Mouse (Mus musculus) neural tube, embryonic 15.5 days (tissue): ENCODE results near the gene Alppl2. TPM values are rescaled to one million over a fixed set of nuclear protein-coding genes. Genes with fewer than 3 reads are reported as not detected.
A peak's percentile ranks its signal among the peaks of the same experiment; 100 is the strongest.

Experiments used
- ATAC-seq: fragments of 200-750 bp; cut with Nextera tagmentation; 2 replicates; pipeline ENCODE4 v1.8.0; 2017; ENCODE audit warnings: mild to moderate bottlenecking, moderate TSS enrichment, moderate library complexity; ENCODE audit not compliant: low FRiP score
- H3K27ac ChIP-seq: fragments of 300-500 bp; sonication (generic); replicated peaks from 2 replicates; pipeline ENCODE4 v1.5.1; 2015; ENCODE audit warnings: mild to moderate bottlenecking, inconsistent platforms
- H3K27me3 ChIP-seq: fragments of 300-500 bp; sonication (generic); replicated peaks from 2 replicates; pipeline ENCODE4 v1.6.1; 2015; ENCODE audit warnings: inconsistent platforms
- H3K36me3 ChIP-seq: fragments of 300-500 bp; sonication (generic); 2 replicates; pipeline ENCODE4 v1.6.1; 2015; ENCODE audit warnings: inconsistent platforms
- H3K4me1 ChIP-seq: fragments of 300-500 bp; sonication (generic); 2 replicates; pipeline ENCODE4 v1.6.1; 2015; ENCODE audit warnings: inconsistent platforms
- H3K4me2 ChIP-seq: fragments of 300-500 bp; sonication (generic); 2 replicates; pipeline ENCODE4 v1.6.1; 2015; ENCODE audit warnings: inconsistent platforms, mild to moderate bottlenecking, moderate library complexity
- H3K4me3 ChIP-seq: fragments of 300-500 bp; sonication (generic); replicated peaks from 2 replicates; pipeline ENCODE4 v1.5.1; 2015; ENCODE audit warnings: mild to moderate bottlenecking, inconsistent platforms
- H3K9ac ChIP-seq: fragments of 300-500 bp; sonication (generic); replicated peaks from 2 replicates; pipeline ENCODE4 v1.6.1; 2015; ENCODE audit warnings: mild to moderate bottlenecking, inconsistent platforms
- H3K9me3 ChIP-seq: fragments of 300-500 bp; sonication (generic); replicated peaks from 2 replicates; pipeline ENCODE4 v1.6.1; 2016; ENCODE audit warnings: inconsistent platforms
- WGBS: fragments of 180-500 bp; shearing (Covaris S2); methylation state at CpG from one replicate; pipeline ENCODE4 v1.1.7; 2015; ENCODE audit warnings: mixed read lengths; 5-methylcytosine and 5-hydroxymethylcytosine counted together
- polyA plus RNA-seq: library from polyadenylated mRNA; unstranded; fragments of >200 nt; fragmentation: Nextera tagmentation; extraction: Ambion mirVana; gene quantifications from 2 replicates; pipeline ENCODE4 v1.2.1, GENCODE M21; 2015

Gene Alppl2
- polyA plus RNA-seq, 1 experiment from 2014 or later = not detected

- Histone ChIP-seq H3K4me1 (peaks cover 12% of the 10 kb centered on the region), H3K4me3 (no peak overlapping the region), H3K9ac (no peak overlapping the region), H3K36me3 (0 out of 2 replicates have a peak, but pooled peaks cover 13% of the 10 kb centered on the region), H3K27me3 (no peaks in the 10 kb centered on the region), H3K9me3 (no peaks in the 10 kb centered on the region), H3K4me2 (no peak overlapping the region), H3K27ac (0 out of 2 replicates have a peak overlapping the region, but pooled peaks have one; percentile 11)
- ATAC-seq = peak; percentile 55
- WGBS = 27% methylated on average over 3 of the region's 3 CpGs
Measured at GRCm38 (mm10) chr1:87050072-87050471, 39.7 kb downstream of the Alppl2 start.

- Histone ChIP-seq H3K9ac (no peak overlapping the region), H3K4me1 (peaks cover 5% of the 10 kb centered on the region; the same call in 1 of the 2 replicates), H3K36me3 (peaks cover 7% of the 10 kb centered on the region; the same call in 1 of the 2 replicates), H3K4me2 (no peak overlapping the region), H3K27ac (no peak overlapping the region), H3K4me3 (no peak overlapping the region), H3K27me3 (no peaks in the 10 kb centered on the region), H3K9me3 (no peaks in the 10 kb centered on the region)
- 0% methylated on average over 1 of the region's 1 CpGs for WGBS
- ATAC-seq = peak; percentile 85
Measured at GRCm38 (mm10) chr1:87041814-87042438, 47.8 kb downstream of the Alppl2 start.

DNA sequence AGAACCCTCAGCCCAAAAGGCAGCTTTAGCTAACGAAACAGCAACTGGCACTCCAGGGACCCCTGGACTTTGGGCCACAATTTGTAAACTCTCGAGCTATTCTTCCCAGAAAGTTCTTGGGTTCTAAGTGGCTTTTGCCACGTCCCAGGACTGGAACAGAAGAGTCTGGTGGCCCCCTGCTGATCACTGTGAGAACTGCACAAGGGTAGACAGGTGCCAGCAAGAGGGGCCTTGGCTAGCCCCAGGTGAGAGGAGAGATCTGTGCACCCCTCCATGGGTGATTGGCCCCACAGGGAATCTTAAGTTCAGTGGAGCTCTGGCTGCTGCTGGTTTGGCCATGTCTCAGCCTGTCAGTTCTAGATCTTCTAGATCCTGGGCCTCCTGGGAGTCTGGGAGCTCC, 48.6 kb downstream of the Alppl2 start:
- Histone ChIP-seq H3K9me3 (no peaks in the 10 kb centered on the region), H3K4me3 (no peak overlapping the region), H3K9ac (no peak overlapping the region), H3K4me2 (no peak overlapping the region), H3K4me1 (peaks cover 11% of the 10 kb centered on the region), H3K27me3 (no peaks in the 10 kb centered on the region), H3K27ac (0 out of 2 replicates have a peak overlapping the region, but pooled peaks have one; percentile 13), H3K36me3 (peaks cover 3% of the 10 kb centered on the region; the same call in 1 of the 2 replicates)
- no peak for ATAC-seq
- WGBS = 19% methylated on average over 3 of the region's 3 CpGs

- H3K27me3 ChIP-seq = no peaks in the 10 kb centered on the region
- no peak for ATAC-seq
- no peak overlapping the region for H3K27ac ChIP-seq
- no peak overlapping the region for H3K4me3 ChIP-seq
- no peaks in the 10 kb centered on the region for H3K9me3 ChIP-seq
- peaks cover 22% of the 10 kb centered on the region for H3K4me1 ChIP-seq
- no peaks in the 10 kb centered on the region for H3K36me3 ChIP-seq
- 96% methylated on average over 2 of the region's 2 CpGs for WGBS
- H3K4me2 ChIP-seq = no peak overlapping the region
- no peak overlapping the region for H3K9ac ChIP-seq
Measured at GRCm38 (mm10) chr1:87038477-87039070, 51.2 kb downstream of the Alppl2 start.

Other genes starting within 250 kb of the Alppl2 start
- 0.72 TPM in 1 of 2 replicates, not detected in the other for gene Alpi, start 11.7 kb upstream of the Alppl2 start, polyA plus RNA-seq
- gene Akp3, start 35.0 kb upstream of the Alppl2 start, polyA plus RNA-seq = not detected in 2 replicates
- 71.9 and 84.7 TPM in 2 replicates for gene Ecel1, start 66.6 kb upstream of the Alppl2 start, polyA plus RNA-seq
- 4.0 and 5.3 TPM in 2 replicates for gene Prss56, start 93.4 kb upstream of the Alppl2 start, polyA plus RNA-seq
- 0.33 and 0.37 TPM in 2 replicates for gene Chrnd, start 100.7 kb upstream of the Alppl2 start, polyA plus RNA-seq
- gene Chrng, start 114.7 kb upstream of the Alppl2 start, polyA plus RNA-seq = 1.2 and 1.5 TPM in 2 replicates
- gene Eif4e2, start 124.0 kb upstream of the Alppl2 start, polyA plus RNA-seq = 93.4 and 101 TPM in 2 replicates
- gene Efhd1, start 174.4 kb upstream of the Alppl2 start, polyA plus RNA-seq = 1.2 and 2.3 TPM in 2 replicates
- 61.7 and 63.0 TPM in 2 replicates for gene Gigyf2, start 237.1 kb upstream of the Alppl2 start, polyA plus RNA-seq